Mouse (Mus musculus) C2C12 (cell line): Measurements from ENCODE around the gene Pbp2.

Source experiments
- CTCF ChIP-seq: IDR thresholded peaks from one replicate; pipeline ENCODE4 v1.5.1; 2011; ENCODE audit not compliant: control insufficient read depth, insufficient read depth, insufficient read length
- MAX ChIP-seq: IDR thresholded peaks from one replicate; pipeline ENCODE4 v1.6.1; 2011; ENCODE audit warnings: mild to moderate bottlenecking, control low read depth

DNA sequence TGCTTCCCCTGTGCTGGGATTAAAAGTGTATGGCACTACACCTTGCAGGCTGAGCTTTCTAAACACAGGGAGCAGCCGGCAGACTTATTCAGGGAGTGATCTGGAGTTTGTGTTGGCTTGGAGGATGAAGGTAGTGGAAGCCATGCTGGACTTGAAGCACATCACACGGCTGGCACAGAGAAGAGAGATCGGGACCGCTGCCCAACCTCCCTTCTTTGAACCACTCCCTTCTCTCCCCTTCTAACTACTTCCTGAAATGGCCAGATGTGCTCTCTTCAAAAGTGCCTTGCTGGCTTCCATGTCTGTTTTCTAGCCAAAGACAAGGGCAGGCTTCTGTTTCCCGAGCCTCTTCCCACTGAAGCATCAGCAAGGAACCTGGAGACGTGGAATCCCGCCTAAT lies 12.6 kb downstream of the Pbp2 start:
- no peak for TF ChIP-seq CTCF
- no peak for TF ChIP-seq MAX
